Mouse (Mus musculus): ENCODE measurements around the gene Fbxw11.
"Not testable (repeated sequence)": the region's sequence is repeated elsewhere in the genome, so short reads cannot be mapped to it uniquely, and the experiment has no call there.

The Fbxw11 gene

GRCm38 (mm10) chr11:32714230-32714629, 71.7 kb downstream of the Fbxw11 start:
- DNase-seq: peak; percentile 47 to 64

GRCm38 (mm10) chr11:32714896-32715295, 72.4 kb downstream of the Fbxw11 start:
- DNase-seq: no peak

- DNase-seq: no peak
Measured at GRCm38 (mm10) chr11:32715495-32715894, 73.0 kb downstream of the Fbxw11 start.

- DNase-seq: no peak
Measured at GRCm38 (mm10) chr11:32715970-32716369, 73.4 kb downstream of the Fbxw11 start.

DNA sequence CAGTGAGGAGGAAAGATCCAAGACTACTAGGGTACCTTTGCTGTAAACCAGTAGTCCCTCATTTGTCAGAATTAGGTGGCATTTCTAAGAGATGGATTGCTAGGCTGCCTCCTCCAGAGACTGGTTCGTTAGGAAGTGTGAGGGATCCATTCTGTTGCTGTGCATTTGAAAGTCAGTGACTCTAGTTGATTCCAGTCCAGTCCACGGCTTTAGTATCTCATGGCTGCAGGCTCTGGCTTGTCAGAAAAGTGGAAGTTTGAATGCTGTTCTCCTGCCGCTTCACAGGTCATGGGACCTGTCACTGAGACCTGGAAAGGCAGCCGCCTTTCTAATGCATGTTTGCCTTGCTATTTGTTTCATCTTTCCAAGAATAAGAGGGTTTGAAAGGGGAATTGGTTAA, 74.4 kb downstream of the Fbxw11 start:
- no peak for DNase-seq

DNA sequence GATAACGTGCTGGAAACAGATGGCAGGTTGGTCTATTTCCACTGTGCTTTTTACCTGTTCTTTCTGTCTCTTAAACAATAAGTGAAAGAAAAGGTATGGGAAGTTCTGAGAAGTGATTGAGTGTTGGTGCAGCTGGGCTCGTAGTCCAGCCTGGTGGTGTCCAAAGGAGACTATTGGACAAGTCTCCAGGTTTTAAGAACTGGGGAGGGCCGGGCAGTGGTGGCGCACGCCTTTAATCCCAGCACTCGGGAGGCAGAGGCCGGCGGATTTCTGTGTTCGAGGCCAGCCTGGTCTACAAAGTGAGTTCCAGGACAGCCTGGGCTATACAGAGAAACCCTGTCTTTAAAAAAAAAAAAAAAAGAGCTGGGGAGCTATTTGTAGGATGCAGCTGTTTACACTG, 75.2 kb downstream of the Fbxw11 start:
- DNase-seq: not testable (repeated sequence)

GRCm38 (mm10) chr11:32718371-32718770, 75.8 kb downstream of the Fbxw11 start:
- DNase-seq: peak in 1 of 2 experiments; percentile 52

DNA sequence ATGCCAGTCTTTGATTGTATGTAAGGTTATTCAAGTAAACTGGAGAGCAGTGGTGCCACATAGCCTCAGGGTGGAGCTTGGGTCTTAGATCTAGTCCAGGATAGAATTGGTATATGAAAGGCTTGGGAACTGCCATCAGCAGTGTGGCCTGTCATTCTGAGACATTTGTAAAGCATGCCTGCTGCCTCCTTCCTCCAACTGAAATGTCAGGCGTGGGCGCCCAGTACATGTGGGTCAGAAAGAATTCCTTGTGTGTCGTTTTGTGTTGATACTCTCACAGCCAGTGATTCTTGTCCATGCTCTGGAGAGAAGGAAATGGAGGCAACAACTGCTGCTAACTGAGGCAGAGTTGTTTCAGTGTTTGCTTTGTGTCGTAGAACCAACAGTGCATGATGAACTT, 76.5 kb downstream of the Fbxw11 start:
- no peak for DNase-seq

GRCm38 (mm10) chr11:32722653-32723052, 80.1 kb downstream of the Fbxw11 start:
- no peak for DNase-seq

DNA sequence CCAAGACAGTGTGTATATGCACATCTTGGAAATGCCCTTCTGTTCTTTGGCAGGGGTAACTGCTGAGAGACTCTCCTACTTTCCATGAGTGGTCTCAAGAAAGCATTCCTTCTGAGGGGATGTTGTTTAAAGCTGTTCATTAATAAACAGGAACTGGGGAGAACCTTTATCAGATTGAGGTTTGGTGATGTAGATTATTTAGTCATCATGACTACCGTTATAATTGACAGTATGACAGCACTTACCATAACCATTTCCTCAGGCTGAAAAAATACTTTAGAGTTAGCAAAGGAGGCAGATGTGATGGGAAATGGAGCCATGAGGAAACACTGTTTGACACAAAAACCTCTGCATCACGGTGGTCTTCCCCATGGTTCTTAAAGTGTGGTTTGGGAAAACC, 80.8 kb downstream of the Fbxw11 start:
- no peak for DNase-seq

GRCm38 (mm10) chr11:32725171-32725570, 82.6 kb downstream of the Fbxw11 start:
- no peak for DNase-seq

DNA sequence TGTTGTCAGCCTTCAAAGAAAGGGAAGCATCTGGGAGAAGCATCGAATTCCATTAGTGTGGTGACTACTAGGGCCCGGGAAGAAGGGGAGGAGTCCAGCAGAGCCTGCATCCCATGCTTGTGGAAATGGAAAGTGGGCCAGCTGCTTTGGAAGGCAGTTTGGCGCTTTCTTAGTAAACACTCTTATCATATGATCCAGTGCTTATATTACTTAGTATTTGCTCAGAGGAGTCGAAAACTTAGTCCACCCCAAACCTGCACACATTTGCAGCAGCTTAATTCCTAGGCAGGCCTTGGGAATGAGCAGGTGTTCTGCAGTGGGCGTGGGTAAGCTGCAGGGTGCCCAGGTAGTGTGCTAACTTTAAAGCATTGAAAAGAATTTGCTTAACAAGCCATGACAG, 89.9 kb downstream of the Fbxw11 start:
- DNase-seq: no peak

DNA sequence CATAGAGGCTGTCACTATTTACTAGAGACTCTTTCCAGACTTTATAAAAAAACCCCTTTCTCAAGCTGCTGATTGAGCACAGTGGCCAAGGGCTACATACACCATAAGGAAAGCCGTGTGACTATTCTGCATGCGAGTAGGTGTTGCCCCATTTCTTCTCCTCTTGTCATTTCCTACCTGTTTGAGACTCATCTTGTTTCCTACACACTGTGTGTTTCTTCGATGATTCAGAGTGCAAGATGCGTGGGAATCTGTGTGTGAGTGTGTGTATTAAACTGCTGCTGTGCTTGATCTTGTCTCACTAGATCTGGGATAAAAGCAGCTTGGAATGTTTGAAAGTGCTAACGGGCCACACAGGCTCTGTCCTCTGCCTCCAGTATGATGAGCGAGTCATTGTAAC, 90.7 kb downstream of the Fbxw11 start:
- no peak for DNase-seq

DNA sequence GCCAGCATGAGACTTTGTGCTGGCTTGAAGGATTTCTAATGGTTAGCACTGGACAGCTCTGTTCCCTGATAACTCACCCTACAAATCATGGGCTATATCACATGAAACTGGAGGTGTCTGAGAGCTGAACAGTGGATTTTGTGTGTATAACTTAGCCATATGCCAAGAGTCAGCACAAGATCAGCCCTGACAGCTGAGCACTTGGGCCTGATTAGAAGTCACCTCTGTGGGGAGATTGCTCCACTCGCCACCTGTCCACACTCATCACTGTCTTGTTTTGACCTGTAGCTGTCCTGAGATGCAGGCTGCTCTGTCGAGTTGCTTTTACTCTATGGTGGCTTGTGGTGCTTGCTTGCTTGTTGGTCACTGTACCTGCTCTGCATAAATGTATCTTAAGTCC, 93.8 kb downstream of the Fbxw11 start:
- DNase-seq: no peak

GRCm38 (mm10) chr11:32737729-32738128, 95.2 kb downstream of the Fbxw11 start:
- DNase-seq: no peak

GRCm38 (mm10) chr11:32743891-32744290, 101.4 kb downstream of the Fbxw11 start:
- DNase-seq: no peak

GRCm38 (mm10) chr11:32744463-32744862, 101.9 kb downstream of the Fbxw11 start:
- DNase-seq: no peak

GRCm38 (mm10) chr11:32745466-32745865, 102.9 kb downstream of the Fbxw11 start:
- DNase-seq: no peak

GRCm38 (mm10) chr11:32746036-32746435, 103.5 kb downstream of the Fbxw11 start:
- no peak for DNase-seq

- DNase-seq: no peak
Measured at GRCm38 (mm10) chr11:32746475-32746874, 104.0 kb downstream of the Fbxw11 start.

GRCm38 (mm10) chr11:32748800-32749199, 106.3 kb downstream of the Fbxw11 start:
- DNase-seq: no peak

GRCm38 (mm10) chr11:32751863-32752594, 109.5 kb downstream of the Fbxw11 start:
- no peak for DNase-seq

GRCm38 (mm10) chr11:32752595-32752885, 110.0 kb downstream of the Fbxw11 start:
- DNase-seq: no peak

DNA sequence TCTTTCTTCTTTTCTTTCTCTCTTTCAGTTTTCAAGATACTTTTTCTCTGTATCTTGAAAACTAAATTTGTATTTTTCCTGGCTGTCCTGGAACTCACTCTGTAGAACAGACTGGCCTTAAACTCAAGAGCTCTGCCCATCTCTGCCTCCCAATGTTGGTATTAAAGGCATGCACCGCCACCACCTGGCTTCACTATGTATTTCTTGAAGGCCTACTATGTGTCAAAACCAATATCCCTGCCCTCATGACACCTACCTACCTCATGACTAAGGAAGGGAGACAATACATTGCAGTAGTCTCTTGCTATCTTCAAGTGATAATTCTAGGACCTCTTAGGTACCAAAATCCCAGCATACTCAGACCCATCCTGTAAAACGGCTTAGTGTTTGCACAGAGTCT, 110.8 kb downstream of the Fbxw11 start:
- DNase-seq: no peak

- peak; percentile 40 to 60 for DNase-seq
Measured at GRCm38 (mm10) chr11:32762773-32763172, 120.2 kb downstream of the Fbxw11 start.

Measured in cerebellum, postnatal 14 days (tissue).